Mouse (Mus musculus): ENCODE results near the gene Kctd7.

GRCm38 (mm10) chr5:130190909-130191308 is 46.2 kb downstream of the Kctd7 start:
- TF ChIP-seq CTCF (IDR thresholded peaks at IDR 0.05; ENCODE audit: borderline replicate concordance, insufficient read depth, low read length) (no peak), POLR2A (IDR thresholded peaks at IDR 0.05; ENCODE audit: low read depth, low read length) (no peak)
